Mouse (Mus musculus) kidney, postnatal 0 days (tissue): Measurements from ENCODE around the gene Npb. TPM values are rescaled to one million over a fixed set of nuclear protein-coding genes. Genes with fewer than 3 reads are reported as not detected.
"Not testable (repeated sequence)": the region's sequence is repeated elsewhere in the genome, so short reads cannot be mapped to it uniquely, and the experiment has no call there.

Source experiments
- ATAC-seq: fragments of 200-750 bp; cut with Nextera tagmentation; replicated peaks from 2 replicates; pipeline ENCODE4 v1.8.0; 2017; ENCODE audit warnings: low read depth, moderate number of reproducible peaks, moderate TSS enrichment, moderate library complexity; ENCODE audit not compliant: low FRiP score
- DNase-seq: peaks from one replicate; pipeline ENCODE4 v3.0.0-alpha.2; 2016; ENCODE audit warnings: low spot score
- H3K27ac ChIP-seq: fragments of 300-500 bp; sonication (generic); 2 replicates; pipeline ENCODE4 v1.5.1; 2014; ENCODE audit warnings: mild to moderate bottlenecking
- H3K27me3 ChIP-seq: fragments of 300-500 bp; sonication (generic); 2 replicates; pipeline ENCODE4 v1.6.1; 2014; ENCODE audit warnings: low read length, mixed read lengths; ENCODE audit not compliant: insufficient read depth
- H3K36me3 ChIP-seq: fragments of 300-500 bp; sonication (generic); 2 replicates; pipeline ENCODE4 v1.6.1; 2014; ENCODE audit warnings: low read length, mixed read lengths; ENCODE audit not compliant: insufficient read depth
- H3K4me1 ChIP-seq: fragments of 300-500 bp; sonication (generic); replicated peaks from 2 replicates; pipeline ENCODE4 v1.6.1; 2014; ENCODE audit warnings: antibody characterized with exemption, low read length, mixed read lengths; ENCODE audit not compliant: insufficient read depth
- H3K4me2 ChIP-seq: fragments of 300-500 bp; sonication (generic); 2 replicates; pipeline ENCODE4 v1.6.1; 2014; ENCODE audit warnings: mild to moderate bottlenecking, low read length, moderate library complexity, mixed read lengths
- H3K4me3 ChIP-seq: fragments of 300-500 bp; sonication (generic); replicated peaks from 2 replicates; pipeline ENCODE4 v1.5.1; 2014; ENCODE audit warnings: low read depth, low read length
- H3K9ac ChIP-seq: fragments of 300-500 bp; sonication (generic); 2 replicates; pipeline ENCODE4 v1.6.1; 2014; ENCODE audit warnings: low read depth, low read length
- H3K9me3 ChIP-seq: fragments of 300-500 bp; sonication (generic); replicated peaks from 2 replicates; pipeline ENCODE4 v1.6.1; 2016; ENCODE audit warnings: low read length, inconsistent platforms, mixed read lengths
- CTCF ChIP-seq: IDR thresholded peaks from 2 replicates; pipeline ENCODE4 v1.5.1; 2016; ENCODE audit warnings: antibody characterized with exemption, low read depth, mild to moderate bottlenecking, moderate library complexity
- WGBS: fragments of 180-500 bp; shearing (Covaris S2); extraction: QIAGEN DNeasy Blood & Tissue Kit; methylation state at CpG from one replicate; pipeline ENCODE4 v1.1.7; 2014; 5-methylcytosine and 5-hydroxymethylcytosine counted together
- polyA plus RNA-seq: library from polyadenylated mRNA; unstranded; fragments of >200 nt; fragmentation: Nextera tagmentation; extraction: Ambion mirVana; gene quantifications from 2 replicates; pipeline ENCODE4 v1.2.1, GENCODE M21; 2015

Gene Npb
- polyA plus RNA-seq, 1 experiment from 2014 or later, result 51.4 TPM

GRCm38 (mm10) chr11:120579316-120580107 lies 28.8 kb upstream of the Npb start:
- Histone ChIP-seq H3K4me1 (peaks cover 15% of the 10 kb centered on the region), H3K9ac (peak overlapping the region; percentile 97; the same call in 1 of the 2 replicates), H3K36me3 (peaks cover 20% of the 10 kb centered on the region), H3K27ac (peak overlapping the region; percentile 96; the same call in 1 of the 2 replicates), H3K9me3 (no peaks in the 10 kb centered on the region), H3K27me3 (no peaks in the 10 kb centered on the region), H3K4me2 (peak overlapping the region; percentile 94), H3K4me3 (peak overlapping the region; percentile 91)
- 45% methylated on average over 15 of the region's 15 CpGs for WGBS
- peak; percentile 79 for DNase-seq
- peak; percentile 1; the same call in 1 of the 2 replicates for ATAC-seq
- peak; percentile 90 for TF ChIP-seq CTCF

- Histone ChIP-seq H3K9me3 (no peaks in the 10 kb centered on the region), H3K4me2 (peak overlapping the region; percentile 94), H3K36me3 (peaks cover 21% of the 10 kb centered on the region), H3K9ac (peak overlapping the region; percentile 97), H3K4me1 (peaks cover 12% of the 10 kb centered on the region), H3K27me3 (no peaks in the 10 kb centered on the region), H3K27ac (peak overlapping the region; percentile 96), H3K4me3 (peak overlapping the region; percentile 91)
- TF ChIP-seq CTCF, result no peak
- ATAC-seq, result no peak
- no peak for DNase-seq
- whole genome bisulfite sequencing, result 47% methylated on average over 7 of the region's 7 CpGs
Observed at GRCm38 (mm10) chr11:120580190-120580589, 28.1 kb upstream of the Npb start.

DNA sequence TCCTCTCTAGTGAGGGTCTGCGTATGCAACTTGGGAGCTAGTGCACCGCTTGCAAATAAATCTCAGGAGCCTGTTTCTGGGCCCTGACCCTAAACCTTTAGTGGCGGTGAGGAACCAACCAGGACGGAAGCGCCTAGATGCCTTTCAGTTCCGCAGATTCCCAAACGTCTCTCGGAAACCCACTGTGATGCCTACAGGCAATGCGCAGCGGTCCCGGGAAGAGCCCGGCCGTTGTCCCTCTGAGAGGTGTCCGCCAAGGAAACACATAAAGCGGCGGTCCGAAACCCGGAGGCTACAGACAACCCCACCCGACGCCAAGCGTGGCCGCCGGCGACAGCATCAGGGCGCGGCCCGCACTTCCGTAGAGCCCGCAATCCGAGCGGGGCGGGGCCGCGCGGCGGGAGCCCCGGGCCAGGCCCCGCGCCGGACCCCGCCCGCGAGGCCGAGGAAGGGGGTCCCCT lies 27.4 kb upstream of the Npb start:
- peak overlapping the region; percentile 91 for H3K4me3 ChIP-seq
- no peak for TF ChIP-seq CTCF
- DNase-seq, result peak; percentile 24
- peak overlapping the region; percentile 94 for H3K4me2 ChIP-seq
- H3K4me1 ChIP-seq, result peaks cover 12% of the 10 kb centered on the region
- ATAC-seq, result peak; percentile 7; the same call in 1 of the 2 replicates
- H3K27me3 ChIP-seq, result no peaks in the 10 kb centered on the region
- H3K36me3 ChIP-seq, result peaks cover 28% of the 10 kb centered on the region
- no peaks in the 10 kb centered on the region for H3K9me3 ChIP-seq
- H3K9ac ChIP-seq, result peak overlapping the region; percentile 97
- H3K27ac ChIP-seq, result peak overlapping the region; percentile 96
- WGBS, result under 1% methylated on average over 30 of the region's 44 CpGs

DNA sequence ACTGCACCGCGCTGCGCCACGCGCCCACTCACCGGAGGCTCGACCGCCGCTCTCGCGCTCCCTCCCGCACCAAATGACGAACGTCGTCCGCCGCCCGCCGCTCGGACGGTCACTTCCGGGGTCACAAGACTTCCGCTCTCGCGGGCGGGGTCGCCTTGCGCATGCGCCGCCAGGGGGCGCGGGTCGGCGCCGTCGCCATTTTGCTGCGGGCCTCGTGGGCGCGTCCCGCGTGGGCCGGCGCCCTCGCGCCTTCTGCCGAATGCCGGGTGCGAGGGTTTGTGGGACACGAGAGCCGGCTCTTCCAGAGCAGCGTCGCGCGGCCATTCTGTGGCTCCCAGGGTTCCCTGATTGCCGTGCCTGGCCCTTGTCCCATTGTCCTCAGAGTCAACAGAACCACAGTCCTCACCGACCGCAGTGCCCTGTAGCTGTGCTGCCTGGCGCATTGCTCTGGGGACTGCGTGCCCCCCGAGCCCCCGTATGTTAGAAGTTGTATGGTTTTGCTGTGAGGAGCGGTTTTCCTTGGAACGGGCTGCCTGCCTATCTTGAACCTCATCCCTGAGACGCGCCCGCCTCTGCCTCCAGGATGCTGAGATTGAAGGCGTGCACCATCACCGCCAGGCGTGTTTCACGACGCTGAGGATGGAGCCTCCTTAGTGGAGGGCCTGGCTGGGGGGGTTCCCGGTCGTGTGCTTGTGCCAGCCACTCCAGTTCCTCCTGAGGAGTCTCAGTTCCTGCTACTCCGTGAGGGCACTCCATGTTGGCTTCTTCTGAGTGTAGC lies 26.6 kb upstream of the Npb start, which contains the start of gene Arhgdia:
Gene Arhgdia (minus strand): TSS at position 135 of the 778 bp plus-strand sequence.
- peaks cover 12% of the 10 kb centered on the region for H3K4me1 ChIP-seq
- H3K27me3 ChIP-seq, result no peaks in the 10 kb centered on the region
- H3K36me3 ChIP-seq, result peaks cover 31% of the 10 kb centered on the region
- peak within 1 kb of the TSS; percentile 97 for H3K9ac ChIP-seq
- TF ChIP-seq CTCF, result peak; percentile 51
- H3K4me3 ChIP-seq, result peak within 1 kb of the TSS; percentile 91
- H3K4me2 ChIP-seq, result peak within 1 kb of the TSS; percentile 94
- peak; percentile 18; the same call in 1 of the 2 replicates for ATAC-seq
- no peaks in the 10 kb centered on the region for H3K9me3 ChIP-seq
- DNase-seq, result peak; percentile 86
- peak within 1 kb of the TSS; percentile 96 for H3K27ac ChIP-seq
- 7% methylated on average over 68 of the region's 75 CpGs for WGBS

DNA sequence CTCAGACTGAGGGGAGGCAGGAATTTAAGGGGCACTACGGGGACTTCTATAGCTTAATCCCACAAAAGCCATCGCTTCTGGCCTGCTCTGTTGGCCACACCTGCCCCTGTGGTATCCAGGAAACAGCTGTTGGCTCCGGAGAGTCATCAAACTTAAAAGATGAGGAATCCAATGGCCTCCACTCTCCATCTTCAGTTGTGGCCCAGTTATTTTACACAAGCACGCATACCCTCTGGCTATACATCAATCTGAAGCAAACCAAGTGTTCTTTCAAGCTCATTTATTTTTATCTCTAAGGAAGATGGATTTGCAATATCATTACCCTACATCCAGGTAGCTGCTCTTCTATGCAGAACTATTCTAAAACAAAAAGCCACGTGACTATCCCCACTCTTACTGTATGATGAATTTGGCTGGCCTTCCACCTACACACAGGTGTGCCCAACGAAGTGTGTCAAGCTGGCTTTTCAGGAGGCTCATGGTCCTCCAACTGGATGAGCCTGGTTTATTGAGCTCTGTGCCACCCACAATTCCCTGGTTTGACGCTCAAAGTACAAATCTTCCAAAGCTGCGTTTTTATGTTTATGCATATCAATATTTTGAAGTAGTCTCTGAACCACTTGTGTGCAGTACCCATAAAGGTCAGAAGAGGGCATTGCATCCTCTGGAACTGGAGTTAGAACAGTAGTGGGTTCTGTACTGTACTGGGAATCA lies 25.9 kb upstream of the Npb start:
- Histone ChIP-seq H3K4me2 (peak overlapping the region; percentile 94), H3K9ac (peak overlapping the region; percentile 97; the same call in 1 of the 2 replicates), H3K36me3 (peaks cover 37% of the 10 kb centered on the region), H3K4me1 (peaks cover 12% of the 10 kb centered on the region), H3K9me3 (no peaks in the 10 kb centered on the region), H3K27ac (peak overlapping the region; percentile 96), H3K27me3 (no peaks in the 10 kb centered on the region), H3K4me3 (peak overlapping the region; percentile 91)
- ATAC-seq (no peak), DNase-seq (peak; percentile 35)
- 73% methylated on average over 8 of the region's 8 CpGs for WGBS
- TF ChIP-seq CTCF, result peak; percentile 61

DNA sequence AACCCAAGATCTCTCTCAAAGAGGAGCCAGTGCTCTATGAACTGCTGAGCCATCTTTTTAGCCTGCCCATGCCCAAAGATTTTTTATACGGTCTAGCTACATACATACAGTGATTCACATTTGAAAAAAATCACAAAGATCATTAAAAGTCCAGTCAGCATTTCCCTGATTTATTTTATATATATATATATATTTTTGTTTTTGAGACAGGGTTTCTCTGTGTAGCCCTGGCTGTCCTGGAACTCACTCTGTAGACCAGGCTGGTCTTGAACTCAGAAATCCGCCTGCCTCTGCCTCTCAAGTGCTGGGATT lies 25.3 kb upstream of the Npb start:
- not testable (repeated sequence) for H3K4me2 ChIP-seq, H3K27me3 ChIP-seq, DNase-seq, H3K27ac ChIP-seq, ATAC-seq, H3K9ac ChIP-seq, H3K4me3 ChIP-seq, H3K9me3 ChIP-seq
- Histone ChIP-seq H3K36me3 (peaks cover 35% of the 10 kb centered on the region), H3K4me1 (peaks cover 12% of the 10 kb centered on the region)
- WGBS, result 87% methylated on average over 2 of the region's 2 CpGs
